Mouse (Mus musculus) splenic B cell, adult 2 months (primary cell): ENCODE data around the gene Gm28048.

Experiments used
- DNase-seq: peaks from one replicate; pipeline ENCODE4 v3.0.0-alpha.2; 2011; ENCODE audit warnings: low read depth, low spot score
- H3K27me3 ChIP-seq: 2 replicates; pipeline ENCODE4 v1.6.1; 2012; ENCODE audit warnings: mild to moderate bottlenecking, low read length, moderate library complexity, mixed read lengths; ENCODE audit not compliant: control insufficient read depth, poor library complexity, insufficient read depth, severe bottlenecking
- H3K36me3 ChIP-seq: 2 replicates; pipeline ENCODE4 v1.6.1; 2012; ENCODE audit warnings: mild to moderate bottlenecking, low read length, moderate library complexity, mixed read lengths; ENCODE audit not compliant: control insufficient read depth, poor library complexity, insufficient read depth, severe bottlenecking

Gene Gm28048

DNA sequence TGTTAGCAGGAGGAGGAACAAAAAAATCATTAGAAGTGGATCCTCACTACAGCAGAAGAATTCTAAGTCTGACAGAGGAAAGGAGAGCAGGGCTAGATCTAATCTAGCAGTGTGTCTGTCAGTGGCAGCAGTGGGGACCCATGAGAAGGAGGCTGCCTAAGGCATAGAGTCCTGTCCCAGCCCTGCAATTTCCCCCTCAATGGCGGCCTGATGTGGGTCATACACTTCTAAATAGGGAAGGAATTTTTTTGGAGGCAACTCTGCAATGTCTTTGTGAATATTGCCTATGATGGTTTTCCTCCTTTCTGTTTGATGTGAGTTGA is 188.0 kb downstream of the Gm28048 start:
- no peak for DNase-seq
- Histone ChIP-seq H3K27me3 (no peaks in the 10 kb centered on the region), H3K36me3 (no peaks in the 10 kb centered on the region)

DNA sequence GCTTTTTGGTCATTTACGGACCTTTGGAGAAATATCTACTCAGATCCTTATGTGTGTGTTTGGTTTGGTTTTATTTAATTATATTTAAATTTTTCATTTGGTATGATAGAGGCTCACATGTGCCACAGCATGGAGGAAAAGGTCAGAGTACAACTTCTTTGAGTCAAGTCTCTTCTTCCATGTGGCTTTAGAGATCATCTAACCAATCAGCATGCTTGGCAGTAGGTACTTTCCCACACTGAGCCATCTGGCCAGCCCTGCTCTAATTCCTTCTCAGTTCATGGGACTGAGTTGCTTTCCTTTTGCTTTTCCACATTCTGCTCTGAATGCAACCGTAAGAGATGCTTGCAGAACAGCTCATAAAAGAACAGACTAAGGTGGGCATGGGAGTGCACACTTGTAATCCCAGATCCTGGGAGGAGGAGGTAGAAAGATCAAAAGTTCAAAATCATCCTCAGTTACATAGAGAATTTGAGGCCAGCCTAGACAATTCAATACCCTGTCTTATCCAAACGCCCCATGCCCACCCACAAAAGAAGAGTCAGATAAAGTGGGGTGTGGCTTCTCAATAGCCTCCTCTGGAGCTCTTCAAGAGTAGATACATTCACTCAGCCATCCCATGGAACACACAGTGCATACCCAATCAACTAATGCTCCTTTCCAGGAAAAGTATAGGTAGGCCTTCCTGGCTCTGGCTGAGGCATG is 188.6 kb downstream of the Gm28048 start:
- DNase-seq: no peak
- Histone ChIP-seq H3K27me3 (no peaks in the 10 kb centered on the region), H3K36me3 (no peaks in the 10 kb centered on the region)

DNA sequence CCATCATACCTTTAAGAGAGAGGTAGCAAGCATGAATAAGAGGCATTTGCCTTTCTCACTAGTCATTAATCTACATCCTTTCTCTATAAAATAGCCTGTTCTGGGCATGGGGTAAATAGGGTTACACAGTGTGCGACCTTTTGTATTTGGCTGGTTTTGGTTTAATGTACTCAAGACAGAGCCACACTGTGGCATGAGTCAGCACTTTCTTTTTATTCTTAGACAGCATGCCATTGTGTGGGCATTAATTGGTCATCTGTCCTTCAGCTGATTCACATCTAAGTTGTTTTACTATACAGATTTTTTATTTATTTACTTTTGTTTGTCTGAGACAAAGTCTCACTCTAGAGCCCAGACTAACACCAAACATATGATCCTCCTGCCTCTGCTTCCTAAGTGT is 189.7 kb downstream of the Gm28048 start:
- Histone ChIP-seq H3K27me3 (no peaks in the 10 kb centered on the region), H3K36me3 (no peaks in the 10 kb centered on the region)
- no peak for DNase-seq

DNA sequence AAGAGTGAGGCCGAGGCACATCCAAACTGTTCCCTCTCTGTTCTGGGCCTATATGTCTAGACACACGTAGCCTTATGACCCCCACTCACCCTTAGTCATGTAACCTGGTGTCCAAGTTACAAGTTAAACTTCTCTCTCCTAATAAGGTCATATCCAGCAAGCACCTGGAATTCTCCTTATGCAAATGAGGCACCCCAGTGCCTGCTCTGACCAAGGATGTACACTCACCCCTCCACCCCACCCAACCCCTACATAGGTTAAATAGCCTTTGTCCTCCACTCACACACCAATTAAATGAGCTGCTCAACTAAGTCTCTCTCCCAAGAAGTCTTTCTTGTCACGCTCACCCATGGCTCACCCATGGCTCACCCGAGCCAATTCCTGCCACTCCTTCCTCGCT is 190.2 kb downstream of the Gm28048 start:
- no peaks in the 10 kb centered on the region for H3K27me3 ChIP-seq
- no peaks in the 10 kb centered on the region for H3K36me3 ChIP-seq
- no peak for DNase-seq

DNA sequence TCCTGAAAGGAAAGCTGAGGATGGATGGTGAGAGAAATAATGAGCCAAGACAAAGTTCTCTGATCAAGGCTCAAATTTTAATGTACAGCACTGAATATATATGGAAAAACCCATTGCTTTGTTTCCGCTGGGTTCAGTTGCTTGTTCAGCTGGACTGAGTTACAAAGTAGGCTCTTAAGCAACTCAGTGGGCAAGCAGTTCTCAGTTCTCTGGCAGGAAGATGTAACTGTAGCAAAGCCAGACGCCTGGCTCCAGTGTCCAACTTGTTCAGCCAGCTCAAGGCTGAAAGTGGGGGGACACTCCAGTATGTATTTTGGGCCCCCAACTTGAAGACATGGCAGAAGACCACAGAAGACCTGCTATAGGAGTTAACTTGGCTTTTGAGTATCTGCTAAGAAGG is 194.1 kb downstream of the Gm28048 start:
- no peak for DNase-seq
- Histone ChIP-seq H3K36me3 (no peaks in the 10 kb centered on the region), H3K27me3 (no peaks in the 10 kb centered on the region)
